Comparison of ENCODE assay signal across 8 mouse cellular contexts in genomic region chr15:31601646-31602374, GRCm38 (mm10). TPM values are rescaled to one million over a fixed set of nuclear protein-coding genes. Genes with fewer than 3 reads are reported as not detected.
DNase-seq lines count a peak whose midpoint lies in the region; ATAC-seq lines count a peak whose summit lies in the region.

Cct5 (minus strand) TSS chr15:31601804.
Fam173b (plus strand) TSS chr15:31601852.

- no peaks in the 10 kb centered on the region for H3K9me3 ChIP-seq in hindbrain, embryonic 12.5 days (replicated peaks)

- whole genome bisulfite sequencing in hindbrain, embryonic 12.5 days = under 1% methylated on average over 63 of the region's 63 CpGs

- H3K4me1 ChIP-seq in hindbrain, embryonic 12.5 days = peaks cover 26% of the 10 kb centered on the region

- H3K36me3 ChIP-seq in hindbrain, embryonic 12.5 days = peaks cover 10% of the 10 kb centered on the region; the same call in 1 of the 2 replicates

- peak within 1 kb of the TSS; percentile 93 for H3K4me2 ChIP-seq in hindbrain, embryonic 12.5 days (replicated peaks)

- H3K9ac ChIP-seq in hindbrain, embryonic 12.5 days = peak within 1 kb of the TSS; percentile 93

- no peaks in the 10 kb centered on the region for H3K27me3 ChIP-seq in hindbrain, embryonic 12.5 days

- DNase-seq in NIH3T3 (ENCODE audit: low read depth) = peak; percentile 98
- peak; percentile 99 for DNase-seq in cerebellum, postnatal 10 days
- peak; percentile 97 to 99 for DNase-seq in frontal cortex, postnatal 10 days (ENCODE audit: low spot score in 2 of 2)
- peak; percentile 98 to 100 for DNase-seq in layer of hippocampus, postnatal 14 days (ENCODE audit: low spot score in 2 of 2)
- peak; percentile 98 for DNase-seq in lung, postnatal 14 days
- DNase-seq in retina, adult 2 months (ENCODE audit: low read depth, low spot score) = peak; percentile 97
- DNase-seq in thymus, postnatal 36 days = peak; percentile 98 to 99

- H3K4me3 ChIP-seq in hindbrain, embryonic 12.5 days = peak within 1 kb of the TSS; percentile 89

- H3K27ac ChIP-seq in hindbrain, embryonic 12.5 days = peak within 1 kb of the TSS; percentile 88

- ATAC-seq in hindbrain, embryonic 12.5 days (ENCODE audit: low FRiP score) = peak; percentile 93

RNA-seq across cellular contexts. Expression of gene Cct5, which starts in this region (rescaled TPM):
- polyA plus RNA-seq in hindbrain, embryonic 12.5 days (2016; fragmentation: Nextera tagmentation; extraction: Ambion mirVana) = 539 and 546 TPM in 2 replicates
- total RNA-seq in layer of hippocampus, postnatal 14 days (2021) = 100 to 1,000 TPM; 223 to 246 TPM

RNA-seq across cellular contexts. Expression of gene Fam173b, which starts in this region (rescaled TPM):
- 12.3 and 12.4 TPM in 2 replicates for polyA plus RNA-seq in hindbrain, embryonic 12.5 days (2016; fragmentation: Nextera tagmentation; extraction: Ambion mirVana)
- 10 to 100 TPM; 12.9 to 13.5 TPM for total RNA-seq in layer of hippocampus, postnatal 14 days (2021)

Comparison
In these comparisons a context has a peak if more than half of its experiments do, and no peak if none do; other contexts are left out.
1. Peak in every context shown above with its lines: DNase-seq, ATAC-seq, H3K4me3 ChIP-seq and H3K27ac ChIP-seq.